In genomic region chr7:119554040-119554439, GRCm38 (mm10) we compare ENCODE assay signal across 31 mouse cellular contexts. TPM values are rescaled to one million over a fixed set of nuclear protein-coding genes. Genes with fewer than 3 reads are reported as not detected.
"Had no signal": no experiment of that assay in that cellular context is flagged by ENCODE, and none has a peak within 500 bp of the region (broad histone marks: within the 10 kb centered on the region; RNA-seq: fewer than 3 reads in every experiment).

TSS of gene Acsm2 (plus strand) at chr7:119554340.

- H3K4me2 ChIP-seq: heart, embryonic 11.5 days; heart, embryonic 13.5 days; heart, embryonic 15.5 days; hindbrain, embryonic 12.5 days; hindbrain, embryonic 14.5 days; intestine, embryonic 15.5 days; limb, embryonic 12.5 days; liver, embryonic 11.5 days; liver, embryonic 13.5 days; liver, embryonic 15.5 days had no signal

- DNase-seq: gastrocnemius, adult 2 months; gastrocnemius, postnatal 10 days; gastrocnemius, postnatal 25 days; heart, adult 2 months; heart, postnatal 14 days; heart, postnatal 36 days; kidney, adult 8-10 months; kidney, postnatal 4 days; liver; liver, embryonic 13.5 days; liver, postnatal 0 days had no signal

- H3K9ac ChIP-seq: heart, embryonic 13.5 days; heart, embryonic 15.5 days; hindbrain, embryonic 12.5 days; hindbrain, embryonic 14.5 days; intestine, embryonic 15.5 days; limb, embryonic 12.5 days; liver, embryonic 13.5 days; liver, embryonic 15.5 days; liver, postnatal 0 days had no signal

- H3K4me1 ChIP-seq: heart, embryonic 13.5 days; heart, embryonic 15.5 days; hindbrain, embryonic 10.5 days; hindbrain, embryonic 12.5 days; intestine, embryonic 15.5 days; limb, embryonic 10.5 days; limb, embryonic 12.5 days; liver, embryonic 13.5 days; liver, embryonic 15.5 days had no signal

- ATAC-seq: forebrain, embryonic 16.5 days; hindbrain, embryonic 16.5 days; inflammation-experienced regulatory T-cells, adult 6 months; intestine, embryonic 15.5 days; intestine, postnatal 0 days; liver, postnatal 0 days had no signal

- H3K36me3 ChIP-seq: heart, embryonic 13.5 days; heart, embryonic 15.5 days; hindbrain, embryonic 10.5 days; hindbrain, embryonic 12.5 days; intestine, embryonic 15.5 days; limb, embryonic 10.5 days; limb, embryonic 12.5 days; liver, embryonic 13.5 days; liver, embryonic 15.5 days had no signal

- H3K4me3 ChIP-seq: gastrocnemius, adult 2 months; heart, adult 2 months; heart, embryonic 13.5 days; heart, embryonic 15.5 days; hindbrain, embryonic 10.5 days; hindbrain, embryonic 12.5 days; intestine, embryonic 15.5 days; layer of hippocampus, adult 2 months; left cerebral cortex, adult 2 months; limb, embryonic 10.5 days; limb, embryonic 12.5 days; liver, embryonic 13.5 days; liver, embryonic 15.5 days had no signal

- H3K9me3 ChIP-seq: heart, embryonic 13.5 days; heart, embryonic 15.5 days; hindbrain, embryonic 10.5 days; hindbrain, embryonic 12.5 days; intestine, embryonic 15.5 days; limb, embryonic 10.5 days; limb, embryonic 12.5 days; liver, embryonic 13.5 days; liver, embryonic 15.5 days had no signal

- H3K27ac ChIP-seq: gastrocnemius, adult 2 months; heart, adult 2 months; heart, embryonic 13.5 days; heart, embryonic 15.5 days; hindbrain, embryonic 10.5 days; hindbrain, embryonic 12.5 days; hindbrain, embryonic 14.5 days; intestine, embryonic 15.5 days; layer of hippocampus, adult 2 months; left cerebral cortex, adult 2 months; limb, embryonic 10.5 days; limb, embryonic 12.5 days; liver, embryonic 13.5 days; liver, embryonic 15.5 days had no signal

- H3K27me3 ChIP-seq: heart, embryonic 13.5 days; heart, embryonic 15.5 days; hindbrain, embryonic 12.5 days; intestine, embryonic 15.5 days; limb, embryonic 12.5 days; liver, embryonic 13.5 days; liver, embryonic 15.5 days had no signal

RNA-seq across cellular contexts. Expression of gene Acsm2, which starts in this region (rescaled TPM):
- polyA plus RNA-seq: forebrain, embryonic 16.5 days; frontal cortex, adult 2 months; heart, adult 2 months; heart, embryonic 11.5 days; heart, embryonic 13.5 days; heart, embryonic 15.5 days; heart, postnatal 0 days; hindbrain, embryonic 10.5 days; hindbrain, embryonic 12.5 days; hindbrain, embryonic 14.5 days; hindbrain, embryonic 16.5 days; inflammation-experienced regulatory T-cells, adult 6 months; intestine, embryonic 15.5 days; intestine, postnatal 0 days; limb, embryonic 10.5 days; limb, embryonic 12.5 days; limb, embryonic 14.5 days; liver, embryonic 11.5 days; liver, embryonic 13.5 days; liver, embryonic 15.5 days had no signal
